9 mouse cellular contexts compared by ENCODE assay signal in the genomic region with DNA sequence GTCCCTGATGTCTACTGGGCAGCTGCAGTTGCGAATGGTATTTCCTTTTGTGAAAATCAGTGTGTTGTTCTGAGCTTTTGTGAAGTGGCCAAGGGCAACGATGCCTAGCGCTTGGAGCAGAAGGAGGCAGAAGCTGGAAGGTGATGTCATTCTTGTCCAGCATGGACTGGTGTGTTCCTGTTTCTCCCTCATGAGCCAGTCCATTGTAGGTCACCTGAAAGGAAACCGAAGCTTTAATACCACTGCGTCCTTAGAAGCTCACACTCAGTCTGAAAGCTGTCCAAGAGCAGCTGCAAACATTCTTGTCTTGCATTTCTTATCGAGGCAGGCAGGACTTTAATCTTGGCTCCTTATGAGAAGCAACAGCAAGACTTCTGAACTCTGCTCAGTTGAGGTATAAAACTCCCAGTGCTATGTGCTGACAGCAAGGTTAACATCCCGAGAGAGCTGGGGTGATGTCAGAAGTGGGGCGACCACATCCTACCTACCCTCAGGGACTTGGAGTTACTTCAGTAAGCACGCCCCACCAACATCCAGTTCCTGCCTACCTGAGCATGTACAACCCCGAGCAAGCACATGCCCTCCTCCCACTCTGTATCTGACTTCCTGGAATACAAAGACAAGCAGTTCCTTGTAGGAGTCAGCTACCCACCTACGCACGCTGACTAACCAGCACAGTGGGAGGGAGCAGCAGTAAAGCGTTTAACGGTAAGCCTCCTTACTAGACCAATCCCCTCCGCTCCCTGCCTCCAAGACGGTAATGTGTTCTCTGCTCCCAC. TPM values are rescaled to one million over a fixed set of nuclear protein-coding genes. Genes with fewer than 3 reads are reported as not detected.
A peak's percentile ranks its signal among the peaks of the same experiment; 100 is the strongest.
DNase-seq lines count a peak whose midpoint lies in the region; ATAC-seq and TF ChIP-seq lines count a peak whose summit lies in the region.
"Had no signal": no experiment of that assay in that cellular context is flagged by ENCODE, and none has a peak within 500 bp of the region (broad histone marks: within the 10 kb centered on the region; RNA-seq: fewer than 3 reads in every experiment).

No protein-coding gene starts in this region.

- no peaks in the 10 kb centered on the region for H3K9me3 ChIP-seq in lung, postnatal 0 days (ENCODE audit: low read length)
- H3K9me3 ChIP-seq in midbrain, embryonic 13.5 days: no peaks in the 10 kb centered on the region
- H3K9me3 ChIP-seq: liver, embryonic 15.5 days had no signal

- peak; percentile 97 for ATAC-seq in inflammation-experienced regulatory T-cells, adult 6 months
- ATAC-seq in lung, postnatal 0 days: peak; percentile 58
- ATAC-seq in midbrain, embryonic 13.5 days: no peak

- DNase-seq in left cerebral cortex, adult 11 months (ENCODE audit: low spot score): peak; percentile 70
- DNase-seq in left cerebral cortex, postnatal 4 days: no peak
- peak; percentile 39 for DNase-seq in ZHBTc4 (ENCODE audit: low read depth, low spot score)
- DNase-seq in lung, postnatal 0 days (ENCODE audit: low spot score): peak; percentile 44
- DNase-seq in thymus, postnatal 36 days: peak; percentile 50 to 67
- DNase-seq in embryo, embryonic 10 days (ENCODE audit: low spot score): no peak

- H3K27me3 ChIP-seq in lung, postnatal 0 days (replicated peaks; ENCODE audit: insufficient read depth, low read length): no peaks in the 10 kb centered on the region
- no peaks in the 10 kb centered on the region for H3K27me3 ChIP-seq in midbrain, embryonic 13.5 days

- intact Hi-C loops in left cerebral cortex, postnatal 4 days (cut with DNase I): no loop called here

- H3K27ac ChIP-seq in lung, postnatal 0 days (ENCODE audit: low read length): no peak overlapping the region
- no peak overlapping the region for H3K27ac ChIP-seq in midbrain, embryonic 13.5 days
- H3K27ac ChIP-seq: liver, embryonic 15.5 days had no signal

- H3K4me2 ChIP-seq in lung, postnatal 0 days (replicated peaks; ENCODE audit: low read depth, low read length): no peak overlapping the region
- H3K4me2 ChIP-seq in midbrain, embryonic 13.5 days (replicated peaks): no peak overlapping the region
- H3K4me2 ChIP-seq: liver, embryonic 15.5 days had no signal

- no peak overlapping the region for H3K9ac ChIP-seq in lung, postnatal 0 days (replicated peaks; ENCODE audit: low read depth)
- H3K9ac ChIP-seq in midbrain, embryonic 13.5 days (replicated peaks): no peak overlapping the region
- H3K9ac ChIP-seq: liver, embryonic 15.5 days had no signal

- no peak for TF ChIP-seq EP300 in lung, postnatal 0 days (IDR thresholded peaks at IDR 0.05)

- no peaks in the 10 kb centered on the region for H3K36me3 ChIP-seq in lung, postnatal 0 days (ENCODE audit: insufficient read depth, low read length)
- H3K36me3 ChIP-seq in midbrain, embryonic 13.5 days: no peaks in the 10 kb centered on the region
- H3K36me3 ChIP-seq: liver, embryonic 15.5 days had no signal

- no peak overlapping the region for H3K4me3 ChIP-seq in lung, postnatal 0 days (ENCODE audit: low read depth, low read length)
- H3K4me3 ChIP-seq in midbrain, embryonic 13.5 days (replicated peaks): no peak overlapping the region
- H3K4me3 ChIP-seq: liver, embryonic 15.5 days had no signal

- no peaks in the 10 kb centered on the region for H3K4me1 ChIP-seq in lung, postnatal 0 days (ENCODE audit: insufficient read depth, low read depth, low read length)
- H3K4me1 ChIP-seq in midbrain, embryonic 13.5 days (replicated peaks): 0 out of 2 replicates have a peak, but pooled peaks cover 2% of the 10 kb centered on the region
- H3K4me1 ChIP-seq: liver, embryonic 15.5 days had no signal

- no peak for TF ChIP-seq CTCF in lung, postnatal 0 days (IDR thresholded peaks at IDR 0.05)

- 39% methylated on average over 16 of the region's 16 CpGs for WGBS in lung, postnatal 0 days
- 61% methylated on average over 16 of the region's 16 CpGs for WGBS in midbrain, embryonic 13.5 days

RNA-seq across cellular contexts. Expression of a gene that starts 11.9 kb away (rescaled TPM):
- total RNA-seq in left cerebral cortex, postnatal 4 days (2021): 10 to 100 TPM; 91.2 to 94.8 TPM
- 100 to 1,000 TPM in 2 of 3 experiments, 10 to 100 TPM in 1; 70.7 to 130 (median 118) TPM for polyA plus RNA-seq in inflammation-experienced regulatory T-cells, adult 6 months (2017; shearing (Covaris generic))
- polyA plus RNA-seq in lung, postnatal 0 days (2015; fragmentation: Nextera tagmentation; extraction: Ambion mirVana): 20.3 and 23.9 TPM in 2 replicates
- 85.5 and 89.6 TPM in 2 replicates for polyA plus RNA-seq in midbrain, embryonic 13.5 days (2015; fragmentation: Nextera tagmentation; extraction: Ambion mirVana)

RNA-seq across cellular contexts. Expression of a gene that starts 38.7 kb away (rescaled TPM):
- under 1 TPM; 0.40 to 0.44 TPM for total RNA-seq in left cerebral cortex, postnatal 4 days (2021)
- 1 to 10 TPM in 1 of 3 experiments, under 1 TPM in 2; 0.26 to 1.1 (median 0.36) TPM for polyA plus RNA-seq in inflammation-experienced regulatory T-cells, adult 6 months (2017; shearing (Covaris generic))
- polyA plus RNA-seq in lung, postnatal 0 days (2015; fragmentation: Nextera tagmentation; extraction: Ambion mirVana): 0.07 and 0.26 TPM in 2 replicates
- polyA plus RNA-seq in midbrain, embryonic 13.5 days (2015; fragmentation: Nextera tagmentation; extraction: Ambion mirVana): 0.42 and 1.6 TPM in 2 replicates
- polyA plus RNA-seq: liver, embryonic 15.5 days had no signal

RNA-seq across cellular contexts. Expression of a gene that starts 45.1 kb away (rescaled TPM):
- 100 to 1,000 TPM; 140 to 164 TPM for total RNA-seq in left cerebral cortex, postnatal 4 days (2021)
- polyA plus RNA-seq in inflammation-experienced regulatory T-cells, adult 6 months (2017; shearing (Covaris generic)): 10 to 100 TPM; 31.5 to 33.9 (median 33.2) TPM
- 12.7 and 13.1 TPM in 2 replicates for polyA plus RNA-seq in lung, postnatal 0 days (2015; fragmentation: Nextera tagmentation; extraction: Ambion mirVana)
- polyA plus RNA-seq in midbrain, embryonic 13.5 days (2015; fragmentation: Nextera tagmentation; extraction: Ambion mirVana): 33.6 and 38.0 TPM in 2 replicates

Comparison
In these comparisons a context has a peak if more than half of its experiments do, and no peak if none do; other contexts are left out.
1. DNase-seq: peak in left cerebral cortex, adult 11 months (single experiment), ZHBTc4 (single experiment), lung, postnatal 0 days (single experiment) and thymus, postnatal 36 days (2 of 2); none in left cerebral cortex, postnatal 4 days (single experiment) and embryo, embryonic 10 days (single experiment).